In the genomic region with DNA sequence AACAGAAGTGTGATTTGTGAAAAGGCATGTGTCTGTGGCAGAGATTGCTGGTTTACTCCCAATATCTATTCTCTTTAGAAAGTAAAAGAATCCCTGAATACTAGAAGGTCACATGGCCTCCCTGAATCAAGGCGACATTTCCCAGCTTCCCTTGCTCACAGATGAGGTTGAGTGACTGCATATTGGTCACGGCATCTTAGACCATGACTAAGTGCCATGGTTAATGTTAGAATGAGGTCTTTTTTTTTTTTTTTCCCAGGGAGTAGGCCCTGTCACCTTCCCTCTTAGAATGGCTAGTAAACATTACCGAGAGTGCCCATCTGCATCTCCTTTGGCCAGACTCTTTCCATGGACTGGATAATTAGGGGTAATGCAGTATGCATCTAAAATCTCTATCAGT, we compare ENCODE assay signal across 24 mouse cellular contexts. TPM values are rescaled to one million over a fixed set of nuclear protein-coding genes. Genes with fewer than 3 reads are reported as not detected.
DNase-seq lines count a peak whose midpoint lies in the region; ATAC-seq lines count a peak whose summit lies in the region.
"Had no signal": no experiment of that assay in that cellular context is flagged by ENCODE, and none has a peak within 500 bp of the region (broad histone marks: within the 10 kb centered on the region; RNA-seq: fewer than 3 reads in every experiment).

No protein-coding gene starts in this region.

- H3K9ac ChIP-seq in hindbrain, embryonic 13.5 days = no peak overlapping the region
- no peak overlapping the region for H3K9ac ChIP-seq in hindbrain, embryonic 14.5 days
- H3K9ac ChIP-seq in midbrain, embryonic 11.5 days (ENCODE audit: low read length) = no peak overlapping the region
- H3K9ac ChIP-seq in midbrain, embryonic 15.5 days = no peak overlapping the region
- H3K9ac ChIP-seq in neural tube, embryonic 11.5 days (ENCODE audit: low read length) = no peak overlapping the region
- H3K9ac ChIP-seq in neural tube, embryonic 15.5 days (replicated peaks) = no peak overlapping the region
- H3K9ac ChIP-seq: embryonic facial prominence, embryonic 15.5 days; heart, embryonic 12.5 days; hindbrain, embryonic 15.5 days had no signal

- no peaks in the 10 kb centered on the region for H3K36me3 ChIP-seq in hindbrain, embryonic 13.5 days
- H3K36me3 ChIP-seq in hindbrain, embryonic 14.5 days (replicated peaks; ENCODE audit: control insufficient read depth, insufficient read depth) = no peaks in the 10 kb centered on the region
- no peaks in the 10 kb centered on the region for H3K36me3 ChIP-seq in midbrain, embryonic 11.5 days (ENCODE audit: control insufficient read depth, insufficient read depth, low read length)
- H3K36me3 ChIP-seq in midbrain, embryonic 15.5 days (replicated peaks) = no peaks in the 10 kb centered on the region
- H3K36me3 ChIP-seq in neural tube, embryonic 11.5 days (ENCODE audit: control insufficient read depth, insufficient read depth, low read length) = no peaks in the 10 kb centered on the region
- no peaks in the 10 kb centered on the region for H3K36me3 ChIP-seq in neural tube, embryonic 15.5 days
- H3K36me3 ChIP-seq: embryonic facial prominence, embryonic 15.5 days; heart, embryonic 12.5 days; hindbrain, embryonic 15.5 days had no signal

- H3K4me3 ChIP-seq in hindbrain, embryonic 13.5 days = no peak overlapping the region
- no peak overlapping the region for H3K4me3 ChIP-seq in hindbrain, embryonic 14.5 days (replicated peaks; ENCODE audit: low read length)
- no peak overlapping the region for H3K4me3 ChIP-seq in midbrain, embryonic 11.5 days (ENCODE audit: low read depth, low read length)
- H3K4me3 ChIP-seq in midbrain, embryonic 15.5 days = no peak overlapping the region
- H3K4me3 ChIP-seq in neural tube, embryonic 11.5 days (ENCODE audit: low read depth, low read length) = no peak overlapping the region
- no peak overlapping the region for H3K4me3 ChIP-seq in neural tube, embryonic 15.5 days (replicated peaks)
- H3K4me3 ChIP-seq: embryonic facial prominence, embryonic 15.5 days; erythroblast, embryonic 14.5 days; forebrain, embryonic 10.5 days; gastrocnemius, adult 2 months; heart, embryonic 12.5 days; hindbrain, embryonic 15.5 days had no signal

- no peaks in the 10 kb centered on the region for H3K9me3 ChIP-seq in hindbrain, embryonic 13.5 days
- H3K9me3 ChIP-seq in hindbrain, embryonic 14.5 days (ENCODE audit: control insufficient read depth, low read length) = no peaks in the 10 kb centered on the region
- H3K9me3 ChIP-seq in midbrain, embryonic 11.5 days (ENCODE audit: control insufficient read depth, low read length) = no peaks in the 10 kb centered on the region
- no peaks in the 10 kb centered on the region for H3K9me3 ChIP-seq in midbrain, embryonic 15.5 days
- H3K9me3 ChIP-seq in neural tube, embryonic 11.5 days (ENCODE audit: control insufficient read depth, low read length) = no peaks in the 10 kb centered on the region
- no peaks in the 10 kb centered on the region for H3K9me3 ChIP-seq in neural tube, embryonic 15.5 days (replicated peaks)
- H3K9me3 ChIP-seq: embryonic facial prominence, embryonic 15.5 days; forebrain, embryonic 10.5 days; G1E; heart, embryonic 12.5 days; hindbrain, embryonic 15.5 days had no signal

- 0 out of 2 replicates have a peak, but pooled peaks have one; percentile 54 for ATAC-seq in hindbrain, embryonic 13.5 days (ENCODE audit: low FRiP score)
- ATAC-seq in hindbrain, embryonic 14.5 days (ENCODE audit: low FRiP score) = no peak
- 0 out of 2 replicates have a peak, but pooled peaks have one; percentile 19 for ATAC-seq in midbrain, embryonic 11.5 days (ENCODE audit: low FRiP score)
- ATAC-seq in midbrain, embryonic 15.5 days (replicated peaks) = no peak
- ATAC-seq in neural tube, embryonic 11.5 days (ENCODE audit: insufficient read depth, low FRiP score, low TSS enrichment) = peak; percentile 69; the same call in 1 of the 2 replicates
- ATAC-seq in neural tube, embryonic 15.5 days (ENCODE audit: low FRiP score) = no peak
- ATAC-seq: CD4-positive, CD25-positive, alpha-beta regulatory T cell, adult 4 months; forebrain, embryonic 14.5 days had no signal

- H3K27ac ChIP-seq in hindbrain, embryonic 13.5 days = no peak overlapping the region
- H3K27ac ChIP-seq in hindbrain, embryonic 14.5 days = no peak overlapping the region
- H3K27ac ChIP-seq in midbrain, embryonic 11.5 days (ENCODE audit: low read depth, low read length) = no peak overlapping the region
- H3K27ac ChIP-seq in midbrain, embryonic 15.5 days = no peak overlapping the region
- no peak overlapping the region for H3K27ac ChIP-seq in neural tube, embryonic 11.5 days (ENCODE audit: low read depth, low read length)
- no peak overlapping the region for H3K27ac ChIP-seq in neural tube, embryonic 15.5 days (replicated peaks)
- H3K27ac ChIP-seq: embryonic facial prominence, embryonic 15.5 days; forebrain, embryonic 10.5 days; gastrocnemius, adult 2 months; hindbrain, embryonic 15.5 days had no signal

- H3K4me1 ChIP-seq in hindbrain, embryonic 13.5 days (replicated peaks) = peaks cover 7% of the 10 kb centered on the region; the same call in 1 of the 2 replicates
- H3K4me1 ChIP-seq in hindbrain, embryonic 14.5 days (replicated peaks; ENCODE audit: control insufficient read depth, insufficient read depth, low read length) = no peaks in the 10 kb centered on the region
- no peaks in the 10 kb centered on the region; the same call in 1 of the 2 replicates for H3K4me1 ChIP-seq in midbrain, embryonic 11.5 days (ENCODE audit: control insufficient read depth, insufficient read depth, low read length)
- no peaks in the 10 kb centered on the region for H3K4me1 ChIP-seq in midbrain, embryonic 15.5 days
- H3K4me1 ChIP-seq in neural tube, embryonic 11.5 days (ENCODE audit: control insufficient read depth, insufficient read depth, low read length) = peaks cover 2% of the 10 kb centered on the region; the same call in 1 of the 2 replicates
- H3K4me1 ChIP-seq in neural tube, embryonic 15.5 days = no peaks in the 10 kb centered on the region
- H3K4me1 ChIP-seq: embryonic facial prominence, embryonic 15.5 days; heart, embryonic 12.5 days; hindbrain, embryonic 15.5 days had no signal

- DNase-seq in embryo, embryonic 10.5 days (ENCODE audit: low spot score) = peak; percentile 32
- no peak for DNase-seq in embryo, embryonic 10 days (ENCODE audit: low spot score)
- no peak for DNase-seq in hindbrain, embryonic 14.5 days (ENCODE audit: low spot score)
- DNase-seq in midbrain, embryonic 11.5 days (ENCODE audit: low spot score, missing footprints) = peak; percentile 79
- DNase-seq in neural tube, embryonic 11.5 days (ENCODE audit: low spot score) = no peak
- DNase-seq: adrenal gland, postnatal 10 days; B cell, adult 2 months; cerebellum, adult 11 months; cerebellum, adult 8-10 months; cerebellum, postnatal 14 days; gastrocnemius, adult 2 months; gastrocnemius, postnatal 25 days had no signal

- 34% methylated on average over 3 of the region's 3 CpGs for WGBS in hindbrain, embryonic 13.5 days
- 33% methylated on average over 3 of the region's 3 CpGs for WGBS in hindbrain, embryonic 14.5 days
- 59% methylated on average over 3 of the region's 3 CpGs for WGBS in midbrain, embryonic 11.5 days
- 62% methylated on average over 3 of the region's 3 CpGs for WGBS in midbrain, embryonic 15.5 days
- WGBS in neural tube, embryonic 11.5 days = 44% methylated on average over 3 of the region's 3 CpGs
- 33% methylated on average over 3 of the region's 3 CpGs for WGBS in neural tube, embryonic 15.5 days

- no peak overlapping the region for H3K4me2 ChIP-seq in hindbrain, embryonic 13.5 days
- H3K4me2 ChIP-seq in hindbrain, embryonic 14.5 days (replicated peaks) = no peak overlapping the region
- H3K4me2 ChIP-seq in midbrain, embryonic 11.5 days = no peak overlapping the region
- no peak overlapping the region for H3K4me2 ChIP-seq in midbrain, embryonic 15.5 days
- H3K4me2 ChIP-seq in neural tube, embryonic 11.5 days (ENCODE audit: low read depth) = no peak overlapping the region
- no peak overlapping the region for H3K4me2 ChIP-seq in neural tube, embryonic 15.5 days
- H3K4me2 ChIP-seq: embryonic facial prominence, embryonic 15.5 days; heart, embryonic 12.5 days; hindbrain, embryonic 15.5 days had no signal

- no peaks in the 10 kb centered on the region for H3K27me3 ChIP-seq in hindbrain, embryonic 13.5 days
- no peaks in the 10 kb centered on the region for H3K27me3 ChIP-seq in hindbrain, embryonic 14.5 days (ENCODE audit: control insufficient read depth, insufficient read depth, low read length)
- 0 out of 2 replicates have a peak, but pooled peaks cover 2% of the 10 kb centered on the region for H3K27me3 ChIP-seq in midbrain, embryonic 11.5 days (ENCODE audit: control insufficient read depth, insufficient read depth, low read length)
- H3K27me3 ChIP-seq in midbrain, embryonic 15.5 days (replicated peaks) = 0 out of 2 replicates have a peak, but pooled peaks cover 10% of the 10 kb centered on the region
- H3K27me3 ChIP-seq in neural tube, embryonic 11.5 days (ENCODE audit: control insufficient read depth, insufficient read depth, low read length) = no peaks in the 10 kb centered on the region
- H3K27me3 ChIP-seq in neural tube, embryonic 15.5 days (replicated peaks) = no peaks in the 10 kb centered on the region
- H3K27me3 ChIP-seq: embryonic facial prominence, embryonic 15.5 days; hindbrain, embryonic 15.5 days had no signal

RNA-seq across cellular contexts. Expression of gene Pax6, which starts 41.8 kb away (rescaled TPM):
- polyA plus RNA-seq in hindbrain, embryonic 13.5 days (2015; fragmentation: Nextera tagmentation; extraction: Ambion mirVana) = 26.4 and 29.8 TPM in 2 replicates
- polyA plus RNA-seq in hindbrain, embryonic 14.5 days (2014; fragmentation: Nextera tagmentation; extraction: Ambion mirVana) = 26.9 and 28.1 TPM in 2 replicates
- 45.5 and 45.7 TPM in 2 replicates for polyA plus RNA-seq in midbrain, embryonic 11.5 days (2014; fragmentation: Nextera tagmentation; extraction: Ambion mirVana)
- 22.5 and 23.3 TPM in 2 replicates for polyA plus RNA-seq in midbrain, embryonic 15.5 days (2015; fragmentation: Nextera tagmentation; extraction: Ambion mirVana)
- polyA plus RNA-seq in neural tube, embryonic 11.5 days (2014; fragmentation: Nextera tagmentation; extraction: Ambion mirVana) = 28.2 and 30.7 TPM in 2 replicates
- polyA plus RNA-seq in neural tube, embryonic 15.5 days (2015; fragmentation: Nextera tagmentation; extraction: Ambion mirVana) = 9.4 and 11.4 TPM in 2 replicates
- polyA plus RNA-seq: heart, embryonic 16.5 days had no signal

Comparison
In these comparisons a context has a peak if more than half of its experiments do, and no peak if none do; other contexts are left out.
1. DNase-seq: peak in embryo, embryonic 10.5 days (single experiment) and midbrain, embryonic 11.5 days (single experiment); none in embryo, embryonic 10 days (single experiment), hindbrain, embryonic 14.5 days (single experiment) and neural tube, embryonic 11.5 days (single experiment).
2. ATAC-seq: peak in hindbrain, embryonic 13.5 days (single experiment), midbrain, embryonic 11.5 days (single experiment) and neural tube, embryonic 11.5 days (single experiment); none in hindbrain, embryonic 14.5 days (single experiment), midbrain, embryonic 15.5 days (single experiment) and neural tube, embryonic 15.5 days (single experiment).